Mouse (Mus musculus) kidney, adult 9 months (tissue): ENCODE data around the gene Arhgap15.

Experiments
- DNase-seq: peaks from one replicate; pipeline ENCODE4 v3.0.0; 2022

Arhgap15 gene

DNA sequence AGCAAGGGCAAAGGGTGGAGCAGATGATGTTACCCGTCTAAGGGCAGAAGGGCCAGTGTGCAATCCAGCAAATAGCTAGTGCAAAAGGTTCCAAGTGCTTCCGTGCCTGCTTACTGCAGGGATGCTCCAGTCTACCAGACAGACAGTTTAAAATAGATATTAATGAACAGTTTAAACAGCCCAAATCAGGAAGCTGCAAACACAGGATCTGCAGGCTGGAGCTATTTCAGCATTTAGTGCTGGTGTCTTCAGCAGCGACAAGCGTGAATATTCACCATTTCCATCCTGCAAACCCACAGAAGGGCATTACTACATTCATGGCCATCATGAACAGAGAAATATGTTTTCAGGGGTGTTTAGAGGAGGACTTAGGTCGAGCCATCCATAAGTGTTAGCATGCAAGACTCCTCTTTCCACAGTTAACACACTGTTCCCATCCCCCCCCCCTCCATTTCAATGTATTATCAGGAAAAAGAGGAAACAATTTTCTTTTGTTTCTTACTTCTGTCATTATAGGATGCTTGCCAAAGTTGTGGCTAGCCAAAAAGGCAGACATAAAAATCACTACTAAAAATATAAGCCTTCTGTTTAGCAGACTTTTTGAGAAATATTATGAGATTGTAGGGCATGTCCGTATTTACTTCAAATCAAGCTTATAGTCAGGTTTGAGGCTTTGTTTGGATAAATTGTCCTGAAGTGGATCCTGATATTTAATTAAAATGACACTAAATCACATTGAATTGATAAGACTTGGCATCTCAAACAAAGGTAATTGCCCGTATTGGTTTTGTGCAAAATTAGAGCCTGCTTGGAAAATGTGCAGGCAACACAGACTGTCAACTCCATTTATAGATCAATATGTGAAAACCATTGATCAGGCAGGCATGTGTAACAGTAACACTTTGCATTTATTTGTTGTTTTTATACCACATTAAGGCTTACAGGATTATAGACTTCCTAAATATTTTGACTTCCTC lies 35.4 kb downstream of the Arhgap15 start:
- DNase-seq, result no peak

DNA sequence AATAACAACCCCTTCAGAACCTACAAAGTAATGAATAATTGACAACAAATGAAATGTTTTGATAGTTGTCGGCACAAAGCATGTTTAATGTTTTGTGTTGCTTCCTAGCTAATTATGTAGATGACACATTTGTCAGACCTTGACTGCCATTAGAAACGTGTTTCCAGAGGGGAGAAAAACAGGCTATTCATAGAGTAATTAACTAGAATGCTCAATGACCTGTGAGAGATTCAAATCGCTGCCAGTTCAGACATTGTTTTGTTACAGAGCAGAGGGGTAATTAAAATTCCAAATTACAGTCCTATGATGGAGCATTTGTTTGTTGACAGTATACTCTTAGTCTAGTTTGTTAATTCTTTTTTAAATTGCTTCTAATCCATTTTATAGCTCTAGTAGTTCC lies 37.5 kb downstream of the Arhgap15 start:
- DNase-seq, result no peak

DNA sequence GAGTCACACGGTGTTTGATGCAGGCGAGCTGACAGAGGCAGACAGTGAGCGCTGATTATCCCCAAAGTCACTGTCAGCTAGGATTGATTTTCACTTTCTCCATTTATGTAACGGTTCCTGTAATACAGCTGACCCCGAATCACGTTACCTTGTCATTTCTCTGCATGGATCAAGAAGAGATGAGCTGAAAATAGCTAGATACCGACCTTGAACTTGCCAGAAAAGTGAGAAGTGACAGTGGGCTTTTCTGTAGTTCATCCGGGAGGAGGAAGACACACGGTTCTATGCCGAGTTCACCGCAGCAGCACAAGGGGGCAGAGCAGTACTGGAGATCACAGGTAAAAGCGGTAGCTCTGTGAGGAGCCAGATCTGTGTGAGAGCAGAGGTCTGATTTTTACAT lies 38.5 kb downstream of the Arhgap15 start:
- peak; percentile 20 for DNase-seq

GRCm38 (mm10) chr2:43788484-43788883 lies 39.9 kb downstream of the Arhgap15 start:
- no peak for DNase-seq

DNA sequence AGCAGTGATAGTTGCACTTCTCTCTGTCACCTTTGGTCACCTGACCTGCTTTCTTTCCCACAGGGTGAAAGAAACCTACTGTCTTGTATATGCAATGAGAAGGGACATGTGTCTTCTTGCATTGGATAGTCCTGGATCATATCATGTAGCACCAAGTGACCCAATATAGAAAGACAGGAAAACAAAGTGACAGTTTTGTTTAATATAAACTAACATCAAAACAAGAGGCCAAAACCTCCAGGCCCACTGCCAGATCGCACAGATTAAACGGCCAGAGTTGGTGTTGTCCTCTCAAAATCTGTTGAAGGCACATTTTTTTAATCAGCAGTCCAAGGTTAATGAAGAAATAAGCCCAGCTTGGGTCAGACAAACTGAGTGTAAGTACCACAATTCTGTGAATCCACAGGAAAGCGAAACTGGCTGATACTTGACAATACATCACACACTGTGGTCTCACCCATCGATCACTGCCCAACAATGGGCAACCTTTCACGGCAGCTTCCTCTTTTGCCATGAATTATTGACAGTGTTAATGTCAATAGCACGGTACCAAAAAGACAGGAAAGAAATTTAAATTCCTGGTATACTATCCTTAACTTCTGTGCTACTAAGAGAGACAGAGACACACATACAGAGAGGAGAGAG lies 41.5 kb downstream of the Arhgap15 start:
- no peak for DNase-seq

GRCm38 (mm10) chr2:43791575-43791974 lies 43.0 kb downstream of the Arhgap15 start:
- no peak for DNase-seq

DNA sequence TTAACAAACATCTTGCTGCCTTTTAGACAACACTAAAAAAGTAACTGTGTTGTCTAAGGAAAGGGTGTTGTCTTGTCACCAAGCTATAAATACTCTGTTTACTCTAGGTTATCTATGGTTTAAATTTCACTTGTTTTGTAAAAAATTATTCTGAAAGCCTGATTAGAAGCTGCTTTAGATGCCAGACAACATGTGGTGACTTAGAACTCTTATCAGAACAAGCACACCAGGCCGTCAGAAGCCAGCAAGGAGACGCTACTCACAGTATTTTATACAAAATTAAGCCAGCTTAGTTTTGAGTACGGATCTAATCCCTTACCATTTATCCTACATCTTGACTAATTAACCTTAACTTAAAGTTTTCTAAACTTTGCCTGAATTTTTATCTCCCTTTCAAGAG lies 44.5 kb downstream of the Arhgap15 start:
- DNase-seq, result no peak

DNA sequence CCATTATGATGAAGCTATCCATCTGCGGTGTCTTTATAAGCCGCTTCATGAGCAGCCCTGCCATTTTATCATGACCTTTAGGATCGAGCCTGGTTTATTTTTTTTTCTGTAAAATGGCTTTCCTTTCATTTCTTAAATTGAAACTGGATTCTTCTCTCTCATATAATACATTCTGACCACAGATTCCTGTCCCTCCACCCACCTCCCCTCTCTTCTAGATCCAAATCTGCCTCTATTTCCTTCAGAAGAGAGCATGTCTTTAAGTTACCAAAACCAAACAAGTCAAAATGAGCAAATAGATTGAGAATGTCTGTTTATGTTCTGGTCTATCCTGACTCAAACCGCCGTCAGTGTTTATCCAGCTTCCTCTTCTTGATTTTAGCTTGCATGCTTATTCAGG lies 46.1 kb downstream of the Arhgap15 start:
- no peak for DNase-seq

DNA sequence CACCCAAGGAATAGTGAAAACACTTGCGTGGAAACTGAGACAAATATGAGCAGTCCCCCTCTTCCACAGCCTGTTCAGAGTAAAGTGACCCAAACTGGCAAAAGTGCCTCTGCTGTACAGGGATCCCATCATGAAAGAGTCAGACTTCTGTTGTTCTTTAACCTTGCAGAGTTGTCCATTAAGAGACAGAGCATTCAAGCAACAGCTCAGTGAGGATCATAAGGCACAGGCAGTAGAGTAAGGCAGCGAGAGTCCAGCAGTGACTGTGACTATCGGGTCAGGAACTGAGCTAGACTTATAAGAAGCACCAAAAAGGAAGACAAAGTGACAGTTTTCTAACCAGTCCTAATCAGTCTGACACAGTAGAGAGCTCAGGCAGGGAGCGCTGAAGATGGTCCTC lies 47.8 kb downstream of the Arhgap15 start:
- peak; percentile 16 for DNase-seq

DNA sequence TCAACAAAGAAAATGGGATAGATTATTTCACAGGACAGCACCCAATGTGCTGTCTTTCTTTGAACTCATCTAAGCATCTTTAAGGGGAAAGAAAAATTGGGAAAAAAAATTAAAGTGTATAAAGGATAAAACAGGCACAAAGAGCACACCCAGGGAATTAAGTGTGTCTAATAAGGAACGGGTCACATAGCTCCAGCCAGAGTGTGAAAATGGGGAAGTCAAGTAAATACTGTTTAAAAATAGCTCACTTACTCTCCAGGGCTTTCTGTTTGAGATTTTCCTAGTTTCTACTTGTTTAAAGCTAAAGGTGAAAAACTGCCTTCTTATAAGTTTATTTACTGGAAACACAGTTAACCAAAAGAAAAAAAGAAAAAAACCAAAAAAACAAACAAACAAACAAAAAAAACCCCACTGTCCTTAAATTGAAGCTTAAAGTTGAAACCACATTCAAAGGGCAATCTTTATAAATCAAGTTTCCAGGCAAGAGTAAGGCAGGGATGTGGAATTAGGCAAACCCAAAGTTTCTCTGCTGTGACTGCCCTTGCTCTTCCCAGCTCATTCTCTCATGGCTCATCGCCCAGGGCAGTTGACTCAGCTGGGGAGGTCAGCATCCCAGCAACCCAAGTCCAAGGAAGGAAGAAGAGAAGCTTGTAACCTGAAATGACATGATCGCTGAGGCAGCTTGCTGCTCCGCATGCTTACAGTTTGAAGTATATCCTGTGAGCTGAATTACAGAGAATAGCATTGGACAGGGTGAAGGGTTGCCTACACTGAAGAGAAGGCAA lies 57.5 kb downstream of the Arhgap15 start:
- peak; percentile 29 for DNase-seq

GRCm38 (mm10) chr2:43815896-43816787 lies 67.5 kb downstream of the Arhgap15 start:
- no peak for DNase-seq

GRCm38 (mm10) chr2:43816788-43817581 lies 68.4 kb downstream of the Arhgap15 start:
- DNase-seq, result no peak

DNA sequence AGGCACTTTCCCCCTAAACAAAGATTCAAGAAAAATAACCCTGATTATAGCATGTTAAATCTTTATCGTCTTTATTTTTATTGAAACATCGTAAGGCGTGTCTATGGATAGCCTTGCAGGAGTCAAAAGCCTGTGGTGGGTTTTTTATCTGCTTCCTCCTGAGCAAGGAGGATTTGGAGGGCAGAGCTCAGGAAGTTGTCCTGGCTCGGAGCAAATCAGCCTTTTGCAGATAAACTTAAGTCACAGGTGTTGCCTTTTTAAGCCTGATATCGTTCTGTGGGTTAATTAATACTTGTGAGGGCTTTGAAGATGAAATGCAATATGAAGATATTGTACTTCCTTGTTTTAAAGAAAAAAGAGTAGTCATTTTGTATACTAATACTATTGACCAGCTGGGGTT lies 87.3 kb downstream of the Arhgap15 start:
- DNase-seq, result no peak

- peak; percentile 54 for DNase-seq
These were observed 93.0 kb downstream of the Arhgap15 start for GRCm38 (mm10) chr2:43841644-43842043.

GRCm38 (mm10) chr2:43851195-43851594 lies 102.6 kb downstream of the Arhgap15 start:
- peak; percentile 15 for DNase-seq

- no peak for DNase-seq
These were observed 114.1 kb downstream of the Arhgap15 start for GRCm38 (mm10) chr2:43862709-43863108.

DNA sequence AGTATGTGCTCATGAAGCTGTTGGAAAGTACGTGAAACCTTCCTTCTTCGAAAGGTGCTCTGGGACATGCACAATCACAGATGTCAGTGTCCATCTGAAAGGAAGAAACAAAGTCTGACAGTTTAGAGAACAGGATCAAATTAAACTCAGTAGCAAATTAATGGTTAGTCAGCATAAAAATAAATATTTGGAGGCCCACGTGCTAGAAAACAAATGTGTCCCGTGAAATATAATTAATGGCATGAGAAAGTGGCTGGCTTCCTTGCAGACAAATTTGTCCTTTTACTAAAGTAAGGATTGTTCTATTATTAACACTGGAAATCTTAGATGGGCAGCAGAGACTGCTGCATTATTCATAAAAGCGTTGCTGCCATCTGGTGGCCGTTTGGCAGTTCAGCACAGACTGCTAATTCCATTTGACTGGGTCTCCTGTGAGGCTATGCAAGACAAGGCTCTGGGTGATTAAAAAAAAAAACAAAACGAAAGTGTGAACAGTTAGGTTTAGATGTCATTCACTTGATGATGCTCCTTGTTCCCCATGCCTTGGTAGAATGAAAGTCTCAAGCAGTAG lies 153.9 kb downstream of the Arhgap15 start:
- peak; percentile 79 for DNase-seq

GRCm38 (mm10) chr2:43907496-43907895 lies 158.9 kb downstream of the Arhgap15 start:
- no peak for DNase-seq

DNA sequence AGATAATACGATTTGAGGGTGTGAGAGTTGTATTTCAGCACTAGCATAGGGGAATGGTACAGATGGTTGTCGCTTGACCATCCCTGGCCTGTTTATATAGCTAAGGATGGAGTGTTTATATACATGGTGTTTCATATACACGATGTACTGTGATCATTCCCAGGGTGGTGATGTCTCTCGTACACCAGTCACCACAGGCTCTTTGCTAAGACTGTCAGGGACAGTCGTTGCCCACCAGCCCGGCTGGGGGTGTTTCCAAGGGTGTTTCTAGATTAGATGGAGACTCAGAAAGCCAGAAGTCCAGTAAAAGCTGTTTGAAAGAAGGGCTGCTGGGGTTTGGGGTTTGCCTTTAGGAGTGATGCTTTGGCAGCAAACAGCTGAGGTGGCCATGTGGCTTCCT lies 165.5 kb downstream of the Arhgap15 start:
- DNase-seq, result no peak

DNA sequence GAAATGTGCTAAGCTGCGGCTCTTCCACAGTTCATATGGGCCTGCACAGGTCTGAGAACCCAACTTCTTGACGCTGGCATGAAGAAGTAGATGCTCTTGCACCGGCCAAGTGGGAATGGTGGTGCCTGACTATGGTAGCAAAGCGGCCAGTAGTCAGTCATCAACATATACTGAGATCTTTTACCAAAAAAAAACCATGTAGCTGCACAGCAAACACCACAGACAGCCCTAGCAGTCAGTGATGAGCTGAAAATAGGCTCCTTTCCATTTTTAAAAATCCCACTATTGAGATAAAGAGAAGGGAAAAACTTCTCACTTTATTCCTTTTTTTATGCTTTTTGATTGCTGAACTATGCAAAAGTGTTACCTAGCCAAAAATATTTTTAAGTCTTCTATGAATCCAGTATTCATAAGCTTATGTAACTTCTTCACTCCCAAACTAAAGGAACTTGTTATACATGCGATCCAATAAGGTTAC lies 175.3 kb downstream of the Arhgap15 start:
- DNase-seq, result no peak

DNA sequence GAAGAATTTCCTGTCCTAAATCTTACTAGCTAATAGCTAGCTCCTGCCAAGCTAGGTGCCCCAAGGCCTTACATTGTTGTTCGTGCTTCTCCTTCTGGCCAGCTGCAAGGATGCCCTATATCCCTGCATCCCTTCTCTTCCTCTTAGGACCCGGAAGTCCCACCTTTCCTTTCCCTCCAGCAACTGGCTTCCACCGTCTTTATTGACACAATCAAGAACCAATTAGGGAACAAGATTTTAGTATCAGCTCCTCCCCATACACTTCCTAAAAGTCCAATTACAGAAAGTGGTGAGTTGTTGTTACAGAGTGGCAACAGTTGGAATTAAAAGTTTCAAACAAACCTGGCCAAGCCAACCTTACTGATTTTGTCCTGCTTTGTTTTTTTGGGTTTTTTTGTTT lies 183.1 kb downstream of the Arhgap15 start:
- DNase-seq, result no peak
